ENCODE assay signal across 8 mouse cellular contexts in genomic region chr11:61514953-61515352, GRCm38 (mm10). TPM values are rescaled to one million over a fixed set of nuclear protein-coding genes. Genes with fewer than 3 reads are reported as not detected.
DNase-seq lines count a peak whose midpoint lies in the region; ATAC-seq and TF ChIP-seq lines count a peak whose summit lies in the region.
"Had no signal": no experiment of that assay in that cellular context is flagged by ENCODE, and none has a peak within 500 bp of the region (broad histone marks: within the 10 kb centered on the region; RNA-seq: fewer than 3 reads in every experiment).

No protein-coding gene starts in this region.

- H3K4me1 ChIP-seq in intestine, postnatal 0 days (replicated peaks; ENCODE audit: control insufficient read depth, insufficient read depth, low read length) = no peaks in the 10 kb centered on the region
- no peaks in the 10 kb centered on the region for H3K4me1 ChIP-seq in intestine, embryonic 16.5 days (ENCODE audit: control insufficient read depth, insufficient read depth, low read length)
- peaks cover 13% of the 10 kb centered on the region for H3K4me1 ChIP-seq in E14TG2a.4 (replicated peaks; ENCODE audit: low read depth, low read length)
- H3K4me1 ChIP-seq: midbrain, embryonic 12.5 days had no signal

- H3K27me3 ChIP-seq in intestine, postnatal 0 days (replicated peaks; ENCODE audit: control insufficient read depth, insufficient read depth, low read length) = no peaks in the 10 kb centered on the region
- H3K27me3 ChIP-seq in intestine, embryonic 16.5 days (replicated peaks; ENCODE audit: control insufficient read depth, insufficient read depth, low read length) = no peaks in the 10 kb centered on the region
- H3K27me3 ChIP-seq in E14TG2a.4 (ENCODE audit: insufficient read depth, low read length) = no peaks in the 10 kb centered on the region
- H3K27me3 ChIP-seq: midbrain, embryonic 12.5 days had no signal

- no peaks in the 10 kb centered on the region for H3K9me3 ChIP-seq in intestine, postnatal 0 days (ENCODE audit: control insufficient read depth)
- H3K9me3 ChIP-seq in intestine, embryonic 16.5 days (ENCODE audit: control insufficient read depth, low read length) = no peaks in the 10 kb centered on the region
- no peaks in the 10 kb centered on the region for H3K9me3 ChIP-seq in E14TG2a.4 (ENCODE audit: low read length)
- H3K9me3 ChIP-seq: midbrain, embryonic 12.5 days had no signal

- H3K27ac ChIP-seq in intestine, postnatal 0 days (ENCODE audit: low read depth, low read length) = no peak overlapping the region
- no peak overlapping the region for H3K27ac ChIP-seq in intestine, embryonic 16.5 days (ENCODE audit: low read length)
- H3K27ac ChIP-seq: midbrain, embryonic 12.5 days had no signal

- WGBS in intestine, postnatal 0 days = 44% methylated on average over 3 of the region's 3 CpGs
- WGBS in intestine, embryonic 16.5 days = 50% methylated on average over 3 of the region's 3 CpGs

- H3K4me3 ChIP-seq in intestine, postnatal 0 days (ENCODE audit: low read depth, low read length) = no peak overlapping the region
- H3K4me3 ChIP-seq in intestine, embryonic 16.5 days (ENCODE audit: low read length) = no peak overlapping the region
- H3K4me3 ChIP-seq in E14TG2a.4 (replicated peaks; ENCODE audit: low read length) = no peak overlapping the region
- H3K4me3 ChIP-seq: midbrain, embryonic 12.5 days had no signal

- no peak for ATAC-seq in intestine, postnatal 0 days
- no peak for ATAC-seq in intestine, embryonic 16.5 days

- H3K36me3 ChIP-seq in intestine, postnatal 0 days (ENCODE audit: control insufficient read depth, insufficient read depth) = peaks cover 33% of the 10 kb centered on the region
- peaks cover 3% of the 10 kb centered on the region; the same call in 1 of the 2 replicates for H3K36me3 ChIP-seq in intestine, embryonic 16.5 days (ENCODE audit: control insufficient read depth, insufficient read depth, low read length)
- H3K36me3 ChIP-seq in E14TG2a.4 (ENCODE audit: insufficient read depth, low read length) = peaks cover 88% of the 10 kb centered on the region

- intact Hi-C loops in heart, postnatal 14 days (cut with DNase I) = no loop called here

- H3K4me2 ChIP-seq in intestine, postnatal 0 days (replicated peaks; ENCODE audit: low read depth) = no peak overlapping the region
- no peak overlapping the region for H3K4me2 ChIP-seq in intestine, embryonic 16.5 days (ENCODE audit: low read depth, low read length)
- H3K4me2 ChIP-seq: midbrain, embryonic 12.5 days had no signal

- H3K9ac ChIP-seq in intestine, postnatal 0 days (ENCODE audit: low read depth, low read length) = no peak overlapping the region
- no peak overlapping the region for H3K9ac ChIP-seq in intestine, embryonic 16.5 days (ENCODE audit: low read depth, low read length)
- H3K9ac ChIP-seq: midbrain, embryonic 12.5 days had no signal

- peak; percentile 88 for DNase-seq in R1 (ENCODE audit: low read depth, low spot score)
- DNase-seq in heart, postnatal 14 days = peak; percentile 48 to 67
- DNase-seq in naive thymus-derived CD4-positive, alpha-beta T cell, adult 2 months (ENCODE audit: low read depth) = peak; percentile 37
- DNase-seq in layer of hippocampus, adult 9-11 months = no peak

- peak; percentile 75 for TF ChIP-seq CTCF in intestine, postnatal 0 days (IDR thresholded peaks at IDR 0.05; ENCODE audit: low read depth)
- TF ChIP-seq CTCF in E14TG2a.4 (conservative IDR thresholded peaks at IDR 0.05; ENCODE audit: low read length) = peak; percentile 82

RNA-seq across cellular contexts. Expression of gene B9d1, which starts 10.0 kb away (rescaled TPM):
- polyA plus RNA-seq in intestine, postnatal 0 days (2015; fragmentation: Nextera tagmentation; extraction: Ambion mirVana) = 6.1 TPM in 2 replicates
- 18.9 and 19.2 TPM in 2 replicates for polyA plus RNA-seq in intestine, embryonic 16.5 days (2015; fragmentation: Nextera tagmentation; extraction: Ambion mirVana)
- 10 to 100 TPM in 1 of 2 experiments, 1 to 10 TPM in 1; 9.4 to 11.1 TPM for total RNA-seq in heart, postnatal 14 days (2021)

RNA-seq across cellular contexts. Expression of gene Mapk7, which starts 20.7 kb away (rescaled TPM):
- 14.5 and 16.2 TPM in 2 replicates for polyA plus RNA-seq in intestine, postnatal 0 days (2015; fragmentation: Nextera tagmentation; extraction: Ambion mirVana)
- polyA plus RNA-seq in intestine, embryonic 16.5 days (2015; fragmentation: Nextera tagmentation; extraction: Ambion mirVana) = 34.2 and 34.9 TPM in 2 replicates
- 1 to 10 TPM; 8.9 to 9.7 TPM for total RNA-seq in heart, postnatal 14 days (2021)

RNA-seq across cellular contexts. Expression of gene Mfap4, which starts 29.7 kb away (rescaled TPM):
- 78.2 and 97.0 TPM in 2 replicates for polyA plus RNA-seq in intestine, postnatal 0 days (2015; fragmentation: Nextera tagmentation; extraction: Ambion mirVana)
- 229 and 237 TPM in 2 replicates for polyA plus RNA-seq in intestine, embryonic 16.5 days (2015; fragmentation: Nextera tagmentation; extraction: Ambion mirVana)
- 100 to 1,000 TPM; 112 to 142 TPM for total RNA-seq in heart, postnatal 14 days (2021)
